Mouse (Mus musculus) thymus, adult 2 months (tissue): Measurements from ENCODE around the gene Cog1.

Experiments
- CTCF ChIP-seq: fragments of 200-500 bp; IDR thresholded peaks from 2 replicates; pipeline ENCODE4 v1.5.1; 2012; ENCODE audit warnings: mild to moderate bottlenecking, control low read depth, low read length, moderate library complexity, borderline replicate concordance; ENCODE audit not compliant: control insufficient read depth, poor library complexity, insufficient read depth; ENCODE audit errors: extremely low read depth
- POLR2A ChIP-seq: fragments of 200-500 bp; IDR thresholded peaks from 2 replicates; pipeline ENCODE4 v1.6.1; 2012; ENCODE audit warnings: mild to moderate bottlenecking, low read length, control low read depth, moderate library complexity; ENCODE audit not compliant: control insufficient read depth, poor library complexity, insufficient read depth; ENCODE audit errors: extremely low read depth

DNA sequence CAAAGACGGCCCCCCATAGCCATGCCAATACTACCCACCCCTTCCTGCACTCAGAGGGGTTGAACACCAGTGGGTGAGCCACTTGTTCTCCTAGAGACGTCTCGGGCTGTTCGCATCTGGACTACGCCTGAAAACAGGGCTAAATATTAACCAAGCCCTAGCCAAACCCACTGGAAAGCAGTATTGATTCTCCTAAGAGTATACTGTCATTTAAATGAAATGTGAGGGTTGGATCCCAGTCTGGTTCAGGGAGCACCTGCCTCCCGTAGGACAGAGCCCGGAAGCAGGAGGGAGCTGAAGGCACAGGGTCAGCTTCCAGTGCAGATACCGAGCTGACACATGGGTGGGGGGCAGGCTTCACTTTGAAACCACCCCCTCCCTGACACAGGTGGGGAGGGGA is 17.1 kb upstream of the Cog1 start:
- TF ChIP-seq CTCF = no peak
- TF ChIP-seq POLR2A = no peak
